Comparison of ENCODE assay signal across 10 mouse cellular contexts in genomic region chr10:23686969-23687368, GRCm38 (mm10).
DNase-seq lines count a peak whose midpoint lies in the region; ATAC-seq lines count a peak whose summit lies in the region.
"Had no signal": no experiment of that assay in that cellular context is flagged by ENCODE, and none has a peak within 500 bp of the region (broad histone marks: within the 10 kb centered on the region; RNA-seq: fewer than 3 reads in every experiment).

No protein-coding gene starts in this region.

- H3K4me3 ChIP-seq in embryonic facial prominence, embryonic 12.5 days: no peak overlapping the region
- H3K4me3 ChIP-seq in embryonic facial prominence, embryonic 10.5 days: no peak overlapping the region
- H3K4me3 ChIP-seq in heart, embryonic 16.5 days (ENCODE audit: low read length): peak overlapping the region; percentile 38
- H3K4me3 ChIP-seq: megakaryocyte, embryonic 14.5 days had no signal

- no peaks in the 10 kb centered on the region for H3K9me3 ChIP-seq in embryonic facial prominence, embryonic 12.5 days
- peaks cover 4% of the 10 kb centered on the region; the same call in 1 of the 2 replicates for H3K9me3 ChIP-seq in embryonic facial prominence, embryonic 10.5 days
- no peaks in the 10 kb centered on the region for H3K9me3 ChIP-seq in heart, embryonic 16.5 days (replicated peaks; ENCODE audit: control insufficient read depth, low read length)

- peak overlapping the region; percentile 38; the same call in 1 of the 2 replicates for H3K27ac ChIP-seq in embryonic facial prominence, embryonic 12.5 days
- no peak overlapping the region; the same call in 1 of the 2 replicates for H3K27ac ChIP-seq in embryonic facial prominence, embryonic 10.5 days (replicated peaks)
- H3K27ac ChIP-seq in heart, embryonic 16.5 days (ENCODE audit: low read length): peak overlapping the region; percentile 6; the same call in 1 of the 2 replicates

- 51% methylated on average over 10 of the region's 10 CpGs for WGBS in embryonic facial prominence, embryonic 12.5 days
- whole genome bisulfite sequencing in embryonic facial prominence, embryonic 10.5 days: 75% methylated on average over 10 of the region's 10 CpGs
- 28% methylated on average over 10 of the region's 10 CpGs for WGBS in heart, embryonic 16.5 days

- no peaks in the 10 kb centered on the region for H3K36me3 ChIP-seq in embryonic facial prominence, embryonic 12.5 days
- H3K36me3 ChIP-seq in embryonic facial prominence, embryonic 10.5 days (replicated peaks): no peaks in the 10 kb centered on the region
- no peaks in the 10 kb centered on the region for H3K36me3 ChIP-seq in heart, embryonic 16.5 days (ENCODE audit: control insufficient read depth, insufficient read depth)

- no peaks in the 10 kb centered on the region for H3K27me3 ChIP-seq in embryonic facial prominence, embryonic 12.5 days
- H3K27me3 ChIP-seq in embryonic facial prominence, embryonic 10.5 days (replicated peaks; ENCODE audit: low read depth, poor library complexity, severe bottlenecking): no peaks in the 10 kb centered on the region
- H3K27me3 ChIP-seq in heart, embryonic 16.5 days (ENCODE audit: control insufficient read depth, insufficient read depth, low read length): no peaks in the 10 kb centered on the region
- H3K27me3 ChIP-seq: megakaryocyte, embryonic 14.5 days had no signal

- no peak overlapping the region for H3K9ac ChIP-seq in embryonic facial prominence, embryonic 12.5 days
- H3K9ac ChIP-seq in heart, embryonic 16.5 days (ENCODE audit: low read length): peak overlapping the region; percentile 58

- no peak overlapping the region for H3K4me2 ChIP-seq in embryonic facial prominence, embryonic 12.5 days (replicated peaks)
- H3K4me2 ChIP-seq in heart, embryonic 16.5 days (ENCODE audit: low read depth, low read length): peak overlapping the region; percentile 49

- no peak for ATAC-seq in embryonic facial prominence, embryonic 12.5 days (ENCODE audit: insufficient number of reproducible peaks, insufficient read depth, low FRiP score, low TSS enrichment)
- ATAC-seq in heart, embryonic 16.5 days (replicated peaks; ENCODE audit: extremely low read depth, insufficient read depth, low FRiP score): peak; percentile 37; the same call in 1 of the 2 replicates

- H3K4me1 ChIP-seq in embryonic facial prominence, embryonic 12.5 days: no peaks in the 10 kb centered on the region
- no peaks in the 10 kb centered on the region for H3K4me1 ChIP-seq in embryonic facial prominence, embryonic 10.5 days
- no peaks in the 10 kb centered on the region for H3K4me1 ChIP-seq in heart, embryonic 16.5 days (ENCODE audit: control insufficient read depth, insufficient read depth, low read length)

- no peak for DNase-seq in embryonic facial prominence, embryonic 10.5 days (ENCODE audit: low spot score)
- DNase-seq in layer of hippocampus, postnatal 14 days (ENCODE audit: low spot score in 2 of 2): peak; percentile 15 to 18
- no peak for DNase-seq in layer of hippocampus, postnatal 25 days (ENCODE audit: extremely low spot score in 1 of 2, low spot score in 1 of 2)
- DNase-seq in lung, postnatal 36 days: peak; percentile 38
- no peak for DNase-seq in cerebellum, adult 11-12 months
- DNase-seq in adrenal gland, adult (ENCODE audit: inconsistent age in 2 of 2, low spot score in 1 of 2): no peak
- DNase-seq: adrenal gland, adult 2 months had no signal

Comparison
In these comparisons a context has a peak if more than half of its experiments do, and no peak if none do; other contexts are left out.
1. DNase-seq: peak in layer of hippocampus, postnatal 14 days (2 of 2) and lung, postnatal 36 days (single experiment); none in embryonic facial prominence, embryonic 10.5 days (single experiment), layer of hippocampus, postnatal 25 days (0 of 2), cerebellum, adult 11-12 months (single experiment) and adrenal gland, adult (0 of 2).